ENCODE assay signal across 10 mouse cellular contexts in genomic region chr12:84154786-84155522, GRCm38 (mm10). TPM values are rescaled to one million over a fixed set of nuclear protein-coding genes. Genes with fewer than 3 reads are reported as not detected.
A peak's percentile ranks its signal among the peaks of the same experiment; 100 is the strongest.
DNase-seq lines count a peak whose midpoint lies in the region; ATAC-seq lines count a peak whose summit lies in the region.
"Had no signal": no experiment of that assay in that cellular context is flagged by ENCODE, and none has a peak within 500 bp of the region (broad histone marks: within the 10 kb centered on the region; RNA-seq: fewer than 3 reads in every experiment).

No protein-coding gene starts in this region.

- peak; percentile 81 for DNase-seq in kidney, adult 18-20 months
- DNase-seq in cerebellum, adult 18-20 months, result peak; percentile 92 to 94
- DNase-seq in heart, embryonic 10.5 days (ENCODE audit: low spot score), result no peak
- DNase-seq in lung, postnatal 10 days, result peak; percentile 83
- no peak for DNase-seq in left cerebral cortex, postnatal 36 days (ENCODE audit: low spot score in 2 of 2)

- WGBS in kidney, embryonic 16.5 days, result 45% methylated on average over 11 of the region's 11 CpGs
- 53% methylated on average over 11 of the region's 11 CpGs for WGBS in heart, embryonic 10.5 days
- WGBS in forebrain, embryonic 13.5 days, result 77% methylated on average over 11 of the region's 11 CpGs

- no peak overlapping the region for H3K4me2 ChIP-seq in kidney, embryonic 16.5 days (replicated peaks; ENCODE audit: low read depth, low read length)
- no peak overlapping the region for H3K4me2 ChIP-seq in forebrain, embryonic 13.5 days
- H3K4me2 ChIP-seq: hindbrain, embryonic 13.5 days had no signal

- H3K9me3 ChIP-seq in kidney, embryonic 16.5 days (ENCODE audit: low read length), result no peaks in the 10 kb centered on the region
- H3K9me3 ChIP-seq in heart, embryonic 10.5 days, result no peaks in the 10 kb centered on the region
- no peaks in the 10 kb centered on the region for H3K9me3 ChIP-seq in forebrain, embryonic 13.5 days (replicated peaks)
- H3K9me3 ChIP-seq: hindbrain, embryonic 13.5 days; megakaryocyte, embryonic 14.5 days had no signal

- no peaks in the 10 kb centered on the region for H3K27me3 ChIP-seq in kidney, embryonic 16.5 days (ENCODE audit: insufficient read depth, low read length)
- H3K27me3 ChIP-seq in heart, embryonic 10.5 days (ENCODE audit: insufficient read depth, poor library complexity, severe bottlenecking), result no peaks in the 10 kb centered on the region
- H3K27me3 ChIP-seq in forebrain, embryonic 13.5 days, result no peaks in the 10 kb centered on the region
- H3K27me3 ChIP-seq: hindbrain, embryonic 13.5 days; megakaryocyte, embryonic 14.5 days had no signal

- H3K4me3 ChIP-seq in kidney, embryonic 16.5 days (ENCODE audit: low read length), result no peak overlapping the region
- H3K4me3 ChIP-seq in heart, embryonic 10.5 days, result no peak overlapping the region
- no peak overlapping the region for H3K4me3 ChIP-seq in forebrain, embryonic 13.5 days
- H3K4me3 ChIP-seq: hindbrain, embryonic 13.5 days; megakaryocyte, embryonic 14.5 days had no signal

- peaks cover 50% of the 10 kb centered on the region for H3K36me3 ChIP-seq in kidney, embryonic 16.5 days (ENCODE audit: insufficient read depth, low read length)
- peaks cover 84% of the 10 kb centered on the region for H3K36me3 ChIP-seq in heart, embryonic 10.5 days
- peaks cover 83% of the 10 kb centered on the region for H3K36me3 ChIP-seq in forebrain, embryonic 13.5 days (ENCODE audit: poor library complexity, severe bottlenecking)

- no peak overlapping the region for H3K9ac ChIP-seq in kidney, embryonic 16.5 days (replicated peaks; ENCODE audit: low read length)
- H3K9ac ChIP-seq in forebrain, embryonic 13.5 days, result no peak overlapping the region
- H3K9ac ChIP-seq: hindbrain, embryonic 13.5 days had no signal

- ATAC-seq in kidney, embryonic 16.5 days (ENCODE audit: low FRiP score, low TSS enrichment), result no peak
- no peak for ATAC-seq in megakaryocyte progenitor cell, adult 5-6 weeks (replicated peaks; ENCODE audit: poor library complexity)
- no peak for ATAC-seq in forebrain, embryonic 13.5 days

- no peaks in the 10 kb centered on the region for H3K4me1 ChIP-seq in kidney, embryonic 16.5 days (ENCODE audit: insufficient read depth, low read length)
- peaks cover 59% of the 10 kb centered on the region for H3K4me1 ChIP-seq in heart, embryonic 10.5 days
- H3K4me1 ChIP-seq in forebrain, embryonic 13.5 days, result peaks cover 1% of the 10 kb centered on the region; the same call in 1 of the 2 replicates

- intact Hi-C loops in left cerebral cortex, postnatal 36 days (cut with DNase I), result no loop called here

- H3K27ac ChIP-seq in kidney, embryonic 16.5 days (ENCODE audit: low read length), result no peak overlapping the region
- peak overlapping the region; percentile 62 for H3K27ac ChIP-seq in heart, embryonic 10.5 days
- H3K27ac ChIP-seq in forebrain, embryonic 13.5 days, result no peak overlapping the region
- H3K27ac ChIP-seq: hindbrain, embryonic 13.5 days had no signal

RNA-seq across cellular contexts. Expression of gene Pnma1, which starts 6.7 kb away (rescaled TPM):
- polyA plus RNA-seq in kidney, embryonic 16.5 days (2015; fragmentation: Nextera tagmentation; extraction: Ambion mirVana), result 1.1 and 1.2 TPM in 2 replicates
- 0.71 and 1.1 TPM in 2 replicates for polyA plus RNA-seq in heart, embryonic 10.5 days (2016; fragmentation: Nextera tagmentation; extraction: Ambion mirVana)
- 0.15 TPM in 2 replicates for total RNA-seq in megakaryocyte progenitor cell, adult 5-6 weeks (2015)
- total RNA-seq in megakaryocyte progenitor cell, adult 5-6 weeks (2017), result 0.24 and 0.62 TPM in 2 replicates
- total RNA-seq in left cerebral cortex, postnatal 36 days (2021), result 1 to 10 TPM; 3.6 to 6.0 TPM
- 3.6 and 4.3 TPM in 2 replicates for polyA plus RNA-seq in forebrain, embryonic 13.5 days (2015; fragmentation: Nextera tagmentation; extraction: Ambion mirVana)

RNA-seq across cellular contexts. Expression of gene Dnal1, which starts 40.8 kb away (rescaled TPM):
- polyA plus RNA-seq in kidney, embryonic 16.5 days (2015; fragmentation: Nextera tagmentation; extraction: Ambion mirVana), result 4.2 and 4.8 TPM in 2 replicates
- 3.4 and 3.7 TPM in 2 replicates for polyA plus RNA-seq in heart, embryonic 10.5 days (2016; fragmentation: Nextera tagmentation; extraction: Ambion mirVana)
- 0.61 and 1.1 TPM in 2 replicates for total RNA-seq in megakaryocyte progenitor cell, adult 5-6 weeks (2015)
- 0.41 and 0.75 TPM in 2 replicates for total RNA-seq in megakaryocyte progenitor cell, adult 5-6 weeks (2017)
- 100 to 1,000 TPM in 1 of 2 experiments, 10 to 100 TPM in 1; 86.7 to 102 TPM for total RNA-seq in left cerebral cortex, postnatal 36 days (2021)
- 9.2 and 11.0 TPM in 2 replicates for polyA plus RNA-seq in forebrain, embryonic 13.5 days (2015; fragmentation: Nextera tagmentation; extraction: Ambion mirVana)

RNA-seq across cellular contexts. Expression of gene Acot6, which starts 54.5 kb away (rescaled TPM):
- 1.7 and 1.9 TPM in 2 replicates for polyA plus RNA-seq in kidney, embryonic 16.5 days (2015; fragmentation: Nextera tagmentation; extraction: Ambion mirVana)
- polyA plus RNA-seq in heart, embryonic 10.5 days (2016; fragmentation: Nextera tagmentation; extraction: Ambion mirVana), result 0.67 and 0.69 TPM in 2 replicates
- total RNA-seq in megakaryocyte progenitor cell, adult 5-6 weeks (2015), result 1.5 and 2.0 TPM in 2 replicates
- 1.7 and 2.0 TPM in 2 replicates for total RNA-seq in megakaryocyte progenitor cell, adult 5-6 weeks (2017)
- total RNA-seq in left cerebral cortex, postnatal 36 days (2021), result 1 to 10 TPM; 3.6 to 3.7 TPM
- polyA plus RNA-seq in forebrain, embryonic 13.5 days (2015; fragmentation: Nextera tagmentation; extraction: Ambion mirVana), result 0.84 and 0.99 TPM in 2 replicates

Comparison
In these comparisons a context has a peak if more than half of its experiments do, and no peak if none do; other contexts are left out.
1. DNase-seq: peak in kidney, adult 18-20 months (single experiment), cerebellum, adult 18-20 months (2 of 2) and lung, postnatal 10 days (single experiment); none in heart, embryonic 10.5 days (single experiment) and left cerebral cortex, postnatal 36 days (0 of 2).